Mouse (Mus musculus): ENCODE data around the gene Lyl1.

- TF ChIP-seq POLR2A (IDR thresholded peaks at IDR 0.05; ENCODE audit: low read depth, low read length) (peak; percentile 69), CTCF (IDR thresholded peaks at IDR 0.05; ENCODE audit: borderline replicate concordance, insufficient read depth, low read length) (no peak)
These were observed 41.1 kb upstream of the Lyl1 start for GRCm38 (mm10) chr8:84659936-84660818.

All from embryonic fibroblast, embryonic 13.5 days (primary cell).